Mouse (Mus musculus) 3134 (cell line): ENCODE measurements around the gene Mafg.
A peak's percentile ranks its signal among the peaks of the same experiment; 100 is the strongest.

Experiments
- DNase-seq: peaks from one replicate; pipeline ENCODE4 v3.0.0-alpha.2; 2011; ENCODE audit warnings: low spot score; ENCODE audit not compliant: insufficient read length; ENCODE audit errors: extremely low read depth

Gene Mafg

GRCm38 (mm10) chr11:120624680-120625111, 8.7 kb downstream of the Mafg start:
- peak; percentile 80 for DNase-seq

DNA sequence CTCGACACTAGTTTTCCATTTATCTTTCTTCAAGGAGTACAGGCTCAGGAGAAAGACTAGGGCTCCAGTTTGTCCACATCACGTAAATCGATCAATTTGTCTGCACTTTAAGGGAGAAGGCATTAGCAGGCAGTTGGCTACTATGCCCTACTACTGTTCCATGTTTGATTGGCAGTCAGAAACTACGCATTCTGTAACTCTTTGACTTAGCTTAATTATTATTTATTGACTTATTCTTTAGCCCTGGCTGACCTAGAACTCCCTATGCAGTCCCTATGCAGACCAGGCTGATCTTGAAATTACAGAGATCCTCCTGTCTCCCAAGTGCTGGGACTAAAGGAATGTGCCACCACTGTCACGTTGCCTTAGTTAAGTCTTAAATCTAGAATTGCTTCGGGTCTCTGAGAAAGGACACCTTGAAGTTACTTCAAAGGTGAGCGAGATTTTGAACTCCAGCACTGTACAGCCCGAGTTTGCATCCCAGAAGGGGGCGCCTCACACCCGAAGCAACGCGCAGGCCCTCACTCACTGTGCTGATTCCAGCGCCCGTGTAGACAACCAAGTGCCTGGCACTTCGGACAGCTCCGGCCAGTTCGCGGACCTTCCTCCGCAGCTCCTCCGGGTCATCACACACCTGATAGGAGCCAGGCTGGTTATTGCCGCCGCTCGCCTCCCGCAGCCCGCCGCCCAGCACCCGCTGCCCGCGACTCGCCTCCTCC, 9.3 kb downstream of the Mafg start:
- no peak for DNase-seq

- no peak for DNase-seq
Observed at GRCm38 (mm10) chr11:120622805-120623204, 10.6 kb downstream of the Mafg start.

DNA sequence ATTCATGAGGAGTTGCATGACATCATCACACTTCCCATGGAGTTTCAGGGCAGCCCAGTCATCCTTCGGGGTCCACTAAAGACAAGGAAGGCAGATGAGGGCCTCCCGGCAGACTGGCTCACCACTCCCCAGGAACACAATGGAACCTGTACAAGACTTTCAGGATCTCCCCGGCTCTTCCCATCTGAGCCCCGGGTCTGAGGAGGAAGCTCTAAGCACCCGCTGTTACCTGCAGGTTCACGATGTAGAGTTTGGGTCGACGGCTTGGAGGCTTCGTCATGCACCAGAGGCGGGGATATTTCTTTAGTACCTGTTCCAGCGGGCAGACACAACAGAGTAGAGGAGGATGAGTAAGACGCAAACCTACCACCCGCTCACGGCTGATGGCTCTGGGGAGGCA, 13.2 kb downstream of the Mafg start:
- no peak for DNase-seq

DNA sequence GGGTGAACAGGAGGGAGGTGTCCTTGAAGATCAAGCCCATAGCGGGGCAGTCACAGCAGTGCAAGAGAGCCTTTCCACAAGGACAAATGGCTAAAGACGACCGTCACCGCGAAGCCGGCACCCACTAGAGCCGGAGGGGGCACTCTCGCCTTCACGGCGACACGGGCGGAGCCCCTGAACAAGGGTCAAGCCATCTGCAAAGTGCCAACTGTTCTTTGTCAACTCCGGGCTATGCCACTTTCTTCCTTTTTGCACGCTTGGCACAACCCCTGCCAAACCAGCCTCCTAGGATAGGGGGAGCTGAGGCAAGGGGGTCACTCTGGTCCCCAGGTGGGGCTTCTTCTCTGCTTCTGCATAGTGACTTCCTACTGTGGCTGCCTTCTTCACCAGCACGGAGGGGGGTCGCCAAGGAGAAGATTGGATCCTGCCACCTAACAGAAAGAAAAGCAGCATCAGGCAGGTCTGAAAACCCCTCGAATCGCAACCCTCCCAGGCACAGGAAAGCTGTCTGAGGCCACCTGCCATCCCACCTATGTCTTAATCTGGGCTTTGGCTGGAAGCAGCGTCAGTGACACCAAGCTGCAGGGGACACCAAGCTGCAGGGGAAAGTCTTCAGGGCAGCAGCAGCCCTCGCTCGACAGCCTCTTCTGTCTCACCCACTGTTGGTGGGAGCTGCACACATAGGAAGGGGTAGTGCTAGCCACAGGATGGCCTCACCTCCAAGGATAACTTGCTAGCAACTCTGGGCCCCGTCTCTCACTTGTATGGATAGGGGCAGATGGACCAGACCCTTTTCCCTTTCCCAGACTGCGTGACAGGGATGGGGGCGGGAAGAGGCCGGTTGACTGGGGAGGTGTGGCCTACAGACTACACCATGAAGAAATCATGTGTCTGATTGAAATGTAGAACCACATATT, 14.5 kb downstream of the Mafg start:
- DNase-seq = no peak

- peak; percentile 96 for DNase-seq
Observed at GRCm38 (mm10) chr11:120617519-120618112, 15.8 kb downstream of the Mafg start, which contains the start of gene Pcyt2. Pcyt2 (minus strand) TSS chr11:120617936.

DNA sequence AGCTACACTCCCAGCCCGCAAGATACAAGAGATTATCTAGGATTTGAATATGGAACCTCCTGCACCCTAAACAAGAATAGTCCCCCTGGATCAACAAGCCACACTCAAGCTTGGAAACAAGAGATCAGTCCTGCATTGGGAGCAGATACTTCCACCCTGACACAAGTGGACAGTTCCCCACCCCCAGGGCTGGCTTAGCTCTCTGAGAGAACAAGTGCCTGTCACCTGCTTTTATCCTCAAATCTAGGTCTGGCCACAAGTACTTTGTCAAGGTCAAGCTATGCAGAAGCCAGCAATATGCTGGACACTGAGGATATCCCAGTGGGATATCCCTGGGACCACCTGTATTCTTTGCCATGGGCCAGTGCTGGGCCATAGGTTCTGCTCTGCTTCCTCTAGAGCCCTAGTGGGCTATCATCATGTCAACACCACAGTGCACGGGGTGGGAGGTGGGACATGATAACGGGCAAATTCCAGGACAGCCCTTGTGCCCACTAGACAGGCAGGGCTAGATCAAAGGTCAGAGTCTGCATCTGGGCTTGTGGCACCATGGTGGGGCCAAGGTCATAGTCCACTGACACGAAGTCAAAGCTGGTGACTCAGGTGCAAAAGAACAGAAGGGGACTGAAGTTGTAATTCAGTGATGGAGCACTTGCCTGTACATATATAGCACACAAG, 16.6 kb downstream of the Mafg start:
- DNase-seq = no peak

- peak; percentile 77 for DNase-seq
Observed at GRCm38 (mm10) chr11:120615606-120616203, 17.7 kb downstream of the Mafg start.

- no peak for DNase-seq
Observed at GRCm38 (mm10) chr11:120615167-120615566, 18.2 kb downstream of the Mafg start.

DNA sequence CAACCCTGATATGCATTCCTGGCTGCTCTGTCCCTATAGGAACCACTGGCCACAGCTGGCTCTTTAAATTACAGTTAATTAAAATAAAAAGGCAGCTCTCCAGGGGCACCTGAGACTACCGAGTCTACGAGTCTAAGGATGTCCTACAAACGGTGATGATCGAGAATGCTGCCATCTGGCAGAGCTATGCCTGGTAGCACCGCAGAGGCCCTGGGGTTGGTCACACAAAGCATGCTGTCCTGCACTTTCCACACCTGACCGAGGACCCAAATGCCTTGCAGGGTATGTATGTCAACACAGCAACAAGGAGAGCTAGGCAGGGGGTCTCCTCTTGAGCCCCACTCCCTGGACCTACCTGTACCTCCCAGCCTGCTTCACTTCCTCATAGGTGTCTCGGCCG, 19.4 kb downstream of the Mafg start:
- DNase-seq = no peak

- DNase-seq = no peak
Observed at GRCm38 (mm10) chr11:120613481-120613972, 19.9 kb downstream of the Mafg start.

DNA sequence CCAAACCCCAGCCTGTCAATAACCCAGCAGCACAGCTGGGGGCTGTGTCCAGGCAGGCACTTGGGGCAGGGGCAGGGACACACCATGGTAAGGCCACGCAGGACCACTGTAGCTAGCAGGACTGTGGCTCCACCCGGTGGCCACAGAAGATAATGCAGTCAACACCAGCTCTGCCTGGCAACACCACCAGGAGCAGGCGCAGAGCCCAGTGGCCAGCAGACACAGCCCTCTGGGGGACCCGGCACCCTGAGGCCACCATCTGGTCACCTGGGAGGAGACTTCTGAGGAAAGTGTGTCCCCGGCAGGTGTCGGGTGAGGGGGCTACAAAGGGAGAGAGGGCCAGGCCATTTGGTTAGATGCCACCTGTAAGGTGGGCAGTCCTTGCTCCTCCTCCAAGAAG, 20.6 kb downstream of the Mafg start:
- no peak for DNase-seq

DNA sequence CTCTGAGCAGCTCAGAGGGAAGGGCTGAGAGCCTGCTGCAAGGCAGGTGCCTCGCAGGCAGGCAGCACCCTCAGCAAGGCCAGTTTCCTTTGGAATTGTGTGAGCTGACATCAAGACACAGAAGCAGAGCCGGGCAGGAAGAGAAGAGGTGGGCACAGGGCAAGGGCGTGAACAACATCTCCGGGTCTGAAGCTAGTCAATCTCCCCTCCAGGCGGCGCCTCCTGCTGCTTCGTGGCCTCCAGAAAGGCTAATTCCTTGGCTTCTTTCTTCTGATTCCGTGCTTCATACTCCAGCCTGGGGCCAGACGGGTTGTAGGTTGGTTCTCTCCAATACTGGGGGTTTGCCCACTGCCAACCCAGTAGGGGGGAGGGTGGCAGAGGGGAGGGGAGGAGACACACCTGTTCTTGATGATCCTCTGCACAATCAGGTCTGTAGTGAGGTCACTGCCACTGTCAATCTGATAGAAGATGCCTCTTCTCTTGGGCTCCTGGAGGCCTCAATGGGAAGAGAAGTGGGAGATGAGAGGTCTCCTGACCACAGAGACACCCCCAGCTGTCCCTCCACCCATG, 22.8 kb downstream of the Mafg start:
- no peak for DNase-seq

- DNase-seq = no peak
Observed at GRCm38 (mm10) chr11:120609250-120609649, 24.1 kb downstream of the Mafg start.

- DNase-seq = no peak
Observed at GRCm38 (mm10) chr11:120608241-120609034, 25.0 kb downstream of the Mafg start, which contains the start of gene Npb. Npb (plus strand) TSS chr11:120608477.

GRCm38 (mm10) chr11:120606764-120607163, 26.6 kb downstream of the Mafg start:
- DNase-seq = no peak

GRCm38 (mm10) chr11:120605667-120606066, 27.7 kb downstream of the Mafg start:
- DNase-seq = no peak

DNA sequence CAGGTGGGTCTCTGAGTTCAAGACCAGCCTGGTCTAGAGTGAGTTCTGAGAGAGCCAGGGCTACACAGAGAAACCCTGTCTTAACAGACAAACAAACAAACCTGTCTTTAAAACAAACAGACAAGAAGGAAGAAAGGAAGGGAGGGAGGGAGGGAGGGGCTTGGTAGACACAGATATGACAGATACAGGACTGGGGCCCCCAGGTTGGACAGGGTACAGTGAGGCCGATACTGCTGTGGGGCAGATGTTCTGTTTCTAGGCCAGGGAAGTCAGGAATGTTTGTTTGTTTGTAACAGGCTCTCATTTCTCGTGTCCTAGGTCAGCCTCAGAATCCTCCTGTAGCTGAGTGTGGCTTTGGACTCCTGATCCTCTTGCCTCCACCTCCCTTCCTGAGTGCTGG, 29.9 kb downstream of the Mafg start:
- DNase-seq = no peak

GRCm38 (mm10) chr11:120600716-120601115, 32.7 kb downstream of the Mafg start:
- DNase-seq = no peak
